Mouse (Mus musculus) embryonic facial prominence, embryonic 11.5 days (tissue): ENCODE results near the gene Mdk. TPM values are rescaled to one million over a fixed set of nuclear protein-coding genes. Genes with fewer than 3 reads are reported as not detected.

Experiments
- ATAC-seq: fragments of 200-750 bp; cut with Nextera tagmentation; replicated peaks from 2 replicates; pipeline ENCODE4 v1.8.0; 2017; ENCODE audit warnings: low read depth; ENCODE audit not compliant: insufficient number of reproducible peaks, low FRiP score, low TSS enrichment
- DNase-seq: peaks from one replicate; pipeline ENCODE4 v3.0.0-alpha.2; 2015; ENCODE audit warnings: low spot score
- H3K27ac ChIP-seq: fragments of 300-500 bp; sonication (generic); replicated peaks from 2 replicates; pipeline ENCODE4 v1.5.1; 2014; ENCODE audit warnings: mild to moderate bottlenecking, low read depth, low read length, control low read depth
- H3K27me3 ChIP-seq: fragments of 300-500 bp; sonication (generic); 2 replicates; pipeline ENCODE4 v1.6.1; 2014; ENCODE audit warnings: mild to moderate bottlenecking, low read length, moderate library complexity, mixed read lengths; ENCODE audit not compliant: control insufficient read depth, insufficient read depth
- H3K36me3 ChIP-seq: fragments of 300-500 bp; sonication (generic); replicated peaks from 2 replicates; pipeline ENCODE4 v1.6.1; 2014; ENCODE audit warnings: low read depth, mild to moderate bottlenecking, low read length, moderate library complexity, mixed read lengths; ENCODE audit not compliant: control insufficient read depth, insufficient read depth
- H3K4me1 ChIP-seq: fragments of 300-500 bp; sonication (generic); 2 replicates; pipeline ENCODE4 v1.6.1; 2014; ENCODE audit warnings: low read length, mixed read lengths; ENCODE audit not compliant: control insufficient read depth, insufficient read depth
- H3K4me2 ChIP-seq: fragments of 300-500 bp; sonication (generic); 2 replicates; pipeline ENCODE4 v1.6.1; 2014; ENCODE audit warnings: low read depth, mild to moderate bottlenecking, control low read depth, low read length, moderate library complexity
- H3K4me3 ChIP-seq: fragments of 300-500 bp; sonication (generic); 2 replicates; pipeline ENCODE4 v1.5.1; 2014; ENCODE audit warnings: low read depth, low read length, control low read depth
- H3K9ac ChIP-seq: fragments of 300-500 bp; sonication (generic); replicated peaks from 2 replicates; pipeline ENCODE4 v1.6.1; 2014; ENCODE audit warnings: mild to moderate bottlenecking, control low read depth, low read length
- H3K9me3 ChIP-seq: fragments of 300-500 bp; sonication (generic); replicated peaks from 2 replicates; pipeline ENCODE4 v1.6.1; 2016; ENCODE audit warnings: mild to moderate bottlenecking, low read length, inconsistent platforms, mixed read lengths; ENCODE audit not compliant: control insufficient read depth
- WGBS: fragments of 180-500 bp; shearing (Covaris S2); extraction: QIAGEN DNeasy Blood & Tissue Kit; methylation state at CpG from one replicate; pipeline ENCODE4 v1.1.7; 2014; 5-methylcytosine and 5-hydroxymethylcytosine counted together
- polyA plus RNA-seq: library from polyadenylated mRNA; unstranded; fragments of >200 nt; fragmentation: Nextera tagmentation; extraction: Ambion mirVana; gene quantifications from 2 replicates; pipeline ENCODE4 v1.2.1, GENCODE M21; 2014

Gene Mdk
- polyA plus RNA-seq, 1 experiment from 2014 or later: 1,845 TPM

DNA sequence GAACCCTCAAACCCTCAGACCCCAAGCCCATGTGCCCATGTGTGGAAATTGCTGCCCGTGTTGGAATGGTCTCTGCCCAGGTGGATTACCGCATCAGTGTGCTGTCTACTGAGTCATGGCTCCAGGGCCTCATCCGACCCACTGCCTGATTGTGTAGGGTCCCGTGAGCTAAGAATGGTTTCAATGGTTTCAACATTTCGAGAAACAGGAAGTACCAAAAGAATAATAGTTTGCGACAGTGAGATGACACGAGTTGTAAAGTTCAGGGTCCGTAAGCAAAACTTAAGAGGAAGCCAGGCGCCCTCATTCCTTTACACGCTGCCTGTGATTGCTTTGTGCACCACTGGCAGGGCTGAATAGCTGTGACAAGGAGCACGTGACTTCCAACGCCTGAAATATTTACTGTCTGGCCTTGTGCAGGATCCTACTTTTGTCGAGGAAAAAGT lies 40.0 kb upstream of the Mdk start:
- Histone ChIP-seq H3K9me3 (no peaks in the 10 kb centered on the region), H3K36me3 (no peaks in the 10 kb centered on the region), H3K27me3 (peaks cover 38% of the 10 kb centered on the region), H3K4me3 (no peak overlapping the region), H3K27ac (no peak overlapping the region), H3K4me1 (peaks cover 8% of the 10 kb centered on the region), H3K4me2 (no peak overlapping the region), H3K9ac (no peak overlapping the region)
- DNase-seq: no peak
- 38% methylated on average over 13 of the region's 13 CpGs for WGBS
- no peak for ATAC-seq

DNA sequence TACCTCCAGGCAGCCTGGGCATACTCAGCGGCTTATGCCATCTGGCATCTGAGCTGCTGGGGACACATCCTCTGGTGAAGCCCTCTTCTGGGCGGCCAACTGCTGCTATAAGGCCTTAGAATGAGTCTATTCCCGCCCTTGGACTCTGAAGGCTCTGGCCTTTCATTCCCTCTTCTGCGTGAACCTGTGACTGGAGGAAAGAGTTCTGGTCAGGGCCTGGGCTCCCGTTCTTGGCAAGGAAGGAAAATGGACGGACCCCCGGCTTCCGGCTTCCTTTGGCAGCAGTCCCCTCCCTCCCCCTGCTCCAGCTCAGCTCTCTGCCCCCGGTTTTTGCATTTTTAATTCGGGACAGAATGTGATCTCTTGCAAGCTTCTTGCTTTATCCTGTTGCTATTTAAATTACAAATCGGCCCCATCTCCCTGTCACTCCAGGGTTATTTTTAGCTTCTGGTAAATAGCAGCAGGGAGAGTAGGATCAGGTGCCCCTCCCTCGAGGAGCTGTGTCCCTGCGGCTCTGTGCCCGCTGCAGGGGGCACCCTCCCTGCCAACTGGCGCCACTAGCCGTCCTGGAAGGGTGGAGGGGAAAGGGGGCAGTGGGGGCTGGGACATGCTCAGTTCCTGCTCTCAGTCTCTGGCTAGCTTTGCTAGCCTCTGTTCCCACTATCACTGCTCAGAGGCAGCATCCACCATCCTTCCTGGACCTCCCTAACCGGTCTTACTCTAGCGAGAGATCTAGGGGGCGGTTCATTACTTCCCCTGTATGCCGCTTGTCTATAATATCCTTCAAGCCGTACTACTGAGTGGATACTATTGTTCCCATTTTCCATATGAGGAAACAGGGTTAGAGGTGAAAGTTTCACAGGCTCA lies 39.4 kb upstream of the Mdk start:
- Histone ChIP-seq H3K27ac (no peak overlapping the region), H3K9ac (no peak overlapping the region), H3K4me3 (no peak overlapping the region), H3K9me3 (no peaks in the 10 kb centered on the region), H3K27me3 (peaks cover 33% of the 10 kb centered on the region), H3K36me3 (no peaks in the 10 kb centered on the region), H3K4me1 (peaks cover 8% of the 10 kb centered on the region), H3K4me2 (no peak overlapping the region)
- DNase-seq (no peak), ATAC-seq (no peak)
- WGBS: 17% methylated on average over 21 of the region's 21 CpGs

DNA sequence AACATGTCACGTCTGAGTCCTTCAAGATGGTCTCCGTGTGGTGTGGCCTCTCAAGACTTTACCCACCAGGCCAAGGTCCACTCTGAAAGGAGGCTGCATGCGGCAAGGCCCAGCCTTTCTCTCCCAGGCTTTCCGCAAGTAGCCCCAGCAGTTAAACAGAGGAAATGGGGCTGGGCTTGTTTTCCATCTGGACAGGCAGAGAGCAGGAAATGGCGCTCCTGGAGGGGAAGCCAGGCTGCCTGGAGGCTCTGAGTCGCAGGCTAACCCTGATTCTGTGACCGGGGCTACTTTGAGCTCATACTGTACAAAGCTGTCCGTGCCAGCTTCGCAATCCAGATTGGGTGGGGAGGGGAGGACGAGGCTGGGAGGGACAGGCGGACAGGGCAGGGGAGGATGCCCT lies 35.9 kb upstream of the Mdk start:
- no peaks in the 10 kb centered on the region for H3K9me3 ChIP-seq
- no peak overlapping the region for H3K4me3 ChIP-seq
- H3K9ac ChIP-seq: peak overlapping the region; percentile 1; the same call in 1 of the 2 replicates
- ATAC-seq: no peak
- H3K27me3 ChIP-seq: peaks cover 3% of the 10 kb centered on the region; the same call in 1 of the 2 replicates
- no peak overlapping the region for H3K27ac ChIP-seq
- no peak overlapping the region for H3K4me2 ChIP-seq
- no peak for DNase-seq
- WGBS: 52% methylated on average over 11 of the region's 11 CpGs
- H3K36me3 ChIP-seq: no peaks in the 10 kb centered on the region
- H3K4me1 ChIP-seq: peaks cover 7% of the 10 kb centered on the region

DNA sequence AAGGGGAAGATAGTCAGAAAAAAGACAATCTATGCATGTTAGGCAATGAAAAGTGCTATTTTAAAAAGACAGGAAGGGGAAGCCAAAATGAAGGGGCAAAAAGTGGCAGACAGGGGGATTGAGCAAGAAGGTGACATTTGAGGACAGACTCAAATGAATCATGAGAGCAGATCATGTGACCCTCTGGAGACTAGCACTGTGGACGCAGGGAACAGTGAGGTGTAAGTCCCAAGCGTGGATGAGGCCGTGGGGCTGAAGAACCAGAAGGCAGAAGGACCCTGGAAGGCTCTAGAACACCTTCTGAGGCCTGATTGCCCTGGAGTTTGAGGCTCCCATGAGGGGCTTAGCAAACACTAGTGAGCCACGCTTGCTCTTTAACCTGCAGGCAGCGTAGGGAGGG lies 34.3 kb upstream of the Mdk start:
- no peak overlapping the region for H3K4me2 ChIP-seq
- WGBS: 89% methylated on average over 5 of the region's 5 CpGs
- H3K36me3 ChIP-seq: no peaks in the 10 kb centered on the region
- H3K27ac ChIP-seq: no peak overlapping the region
- H3K4me3 ChIP-seq: no peak overlapping the region
- ATAC-seq (no peak), DNase-seq (no peak)
- no peaks in the 10 kb centered on the region for H3K9me3 ChIP-seq
- H3K4me1 ChIP-seq: peaks cover 7% of the 10 kb centered on the region
- no peaks in the 10 kb centered on the region for H3K27me3 ChIP-seq
- no peak overlapping the region for H3K9ac ChIP-seq

DNA sequence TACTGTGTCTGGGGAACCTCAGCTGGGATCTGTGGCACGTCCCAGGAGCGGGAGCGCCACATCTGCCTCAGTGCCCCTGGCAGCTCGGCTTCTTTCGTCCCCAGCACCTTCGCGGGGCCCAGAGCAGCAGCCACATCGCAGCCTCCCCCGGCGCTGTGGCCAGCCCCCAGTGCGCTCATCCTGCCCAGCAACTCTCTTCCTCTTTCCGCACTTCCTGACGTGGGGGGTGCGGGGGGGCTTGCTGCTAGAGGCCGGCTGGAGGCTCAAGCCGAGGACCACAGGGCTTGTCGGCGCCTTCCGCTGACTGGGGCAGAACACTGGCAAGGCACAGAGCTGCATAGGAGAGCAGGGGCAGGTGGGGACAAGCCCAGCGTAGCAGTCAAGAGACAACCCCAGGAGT lies 33.3 kb upstream of the Mdk start:
- ATAC-seq (no peak), DNase-seq (no peak)
- Histone ChIP-seq H3K36me3 (no peaks in the 10 kb centered on the region), H3K27ac (peak overlapping the region; percentile 31; the same call in 1 of the 2 replicates), H3K4me1 (peaks cover 7% of the 10 kb centered on the region), H3K9ac (peak overlapping the region; percentile 43), H3K4me3 (peak overlapping the region; percentile 15; the same call in 1 of the 2 replicates), H3K9me3 (no peaks in the 10 kb centered on the region), H3K4me2 (peak overlapping the region; percentile 29), H3K27me3 (no peaks in the 10 kb centered on the region)
- WGBS: 12% methylated on average over 20 of the region's 20 CpGs

DNA sequence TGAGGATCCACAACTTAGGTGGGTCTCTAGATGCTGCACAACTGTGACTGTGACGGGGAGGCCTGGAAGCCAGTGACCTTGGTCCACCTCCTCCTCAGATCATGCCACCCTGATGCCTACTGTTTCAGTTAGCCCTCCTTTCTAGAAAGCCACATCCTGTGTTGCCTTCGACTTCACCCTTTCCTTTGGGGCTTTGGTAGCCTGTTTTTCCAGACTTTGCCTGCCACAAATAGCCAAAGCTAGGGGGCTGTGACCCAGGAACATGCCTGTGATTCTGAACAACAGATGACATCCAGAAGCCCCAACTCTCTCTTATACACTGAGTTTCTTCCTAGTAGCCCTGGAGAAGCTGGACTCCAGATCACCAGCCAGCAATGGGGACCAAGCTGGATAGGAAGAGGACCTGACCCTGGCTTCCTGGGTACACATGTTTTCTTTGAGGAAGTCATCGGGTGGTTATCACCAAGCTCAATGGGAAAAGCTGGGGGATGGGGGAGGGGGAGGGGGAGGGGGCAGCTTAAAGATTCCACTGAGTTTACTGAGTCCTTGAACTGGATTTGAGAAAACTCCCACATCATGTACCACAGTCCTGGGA lies 32.6 kb upstream of the Mdk start:
- Histone ChIP-seq H3K9ac (no peak overlapping the region), H3K27ac (no peak overlapping the region), H3K36me3 (no peaks in the 10 kb centered on the region), H3K4me2 (no peak overlapping the region), H3K4me3 (no peak overlapping the region), H3K27me3 (no peaks in the 10 kb centered on the region), H3K4me1 (peaks cover 7% of the 10 kb centered on the region), H3K9me3 (no peaks in the 10 kb centered on the region)
- DNase-seq: no peak
- WGBS: 72% methylated on average over 3 of the region's 3 CpGs
- no peak for ATAC-seq

DNA sequence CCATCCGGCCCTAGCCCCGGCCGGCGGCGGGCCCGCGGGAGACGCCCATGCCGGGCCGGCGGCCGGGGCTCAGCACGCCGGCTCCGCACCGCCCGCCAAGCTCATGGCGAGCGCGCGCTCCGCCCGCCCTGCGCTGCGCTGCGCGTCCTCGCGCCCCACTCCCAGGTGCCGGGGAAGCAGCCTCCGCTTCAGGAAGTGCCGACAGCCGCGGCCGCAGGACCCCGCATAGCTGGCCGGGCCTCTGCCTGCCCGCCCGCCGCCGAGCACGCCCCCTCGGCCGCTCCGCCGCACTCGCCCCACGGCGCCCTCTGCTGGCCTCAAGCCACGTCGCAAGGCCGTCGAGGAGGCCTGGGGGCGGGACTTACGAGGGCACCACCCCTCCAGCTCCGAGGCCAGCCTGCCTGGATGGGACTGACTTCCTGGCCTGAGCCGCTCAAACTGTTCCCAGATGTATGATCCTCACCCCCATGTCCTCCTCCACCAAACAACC lies 31.4 kb upstream of the Mdk start:
- ATAC-seq (peak; percentile 91), DNase-seq (peak; percentile 92)
- WGBS: under 1% methylated on average over 53 of the region's 57 CpGs
- no peaks in the 10 kb centered on the region for H3K9me3 ChIP-seq
- peak overlapping the region; percentile 90 for H3K4me3 ChIP-seq
- peaks cover 7% of the 10 kb centered on the region for H3K4me1 ChIP-seq
- H3K27me3 ChIP-seq: no peaks in the 10 kb centered on the region
- H3K4me2 ChIP-seq: peak overlapping the region; percentile 89
- peak overlapping the region; percentile 76 for H3K27ac ChIP-seq
- H3K9ac ChIP-seq: peak overlapping the region; percentile 84
- H3K36me3 ChIP-seq: no peaks in the 10 kb centered on the region

DNA sequence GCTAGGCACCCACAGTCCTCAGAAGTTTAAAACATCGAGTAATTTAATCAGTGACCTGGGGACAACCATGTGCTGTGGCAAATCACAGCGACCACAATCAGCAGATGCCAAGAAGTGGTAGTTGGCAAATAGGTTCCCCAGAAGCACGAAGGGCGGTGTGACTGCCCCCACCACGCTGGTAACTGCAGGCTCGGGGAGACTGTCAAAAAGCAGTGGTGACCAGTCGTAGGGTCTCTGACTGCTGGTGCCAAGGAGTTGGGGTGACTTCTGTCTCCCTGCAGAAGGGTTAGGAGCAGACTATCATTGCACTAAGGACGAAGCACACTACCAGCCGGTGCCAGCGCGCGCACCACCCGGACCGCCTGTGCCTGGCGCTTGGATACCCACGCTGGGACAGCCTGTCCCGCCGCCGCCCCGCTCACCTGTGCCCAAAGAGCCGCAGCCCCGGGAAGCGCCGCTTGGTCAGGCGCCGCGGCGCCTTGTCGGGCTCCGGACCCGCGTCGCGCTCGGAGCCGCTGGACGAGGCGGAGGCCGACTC lies 30.8 kb upstream of the Mdk start:
- peaks cover 7% of the 10 kb centered on the region for H3K4me1 ChIP-seq
- H3K36me3 ChIP-seq: no peaks in the 10 kb centered on the region
- peak overlapping the region; percentile 84 for H3K9ac ChIP-seq
- peak overlapping the region; percentile 76 for H3K27ac ChIP-seq
- H3K4me2 ChIP-seq: peak overlapping the region; percentile 89
- no peaks in the 10 kb centered on the region for H3K9me3 ChIP-seq
- no peaks in the 10 kb centered on the region for H3K27me3 ChIP-seq
- WGBS: under 1% methylated on average over 28 of the region's 39 CpGs
- DNase-seq: no peak
- ATAC-seq: peak; percentile 53
- H3K4me3 ChIP-seq: peak overlapping the region; percentile 90
